Mouse (Mus musculus) forebrain, embryonic 11.5 days (tissue): ENCODE results near the gene Cdc27. TPM values are rescaled to one million over a fixed set of nuclear protein-coding genes. Genes with fewer than 3 reads are reported as not detected.
A peak's percentile ranks its signal among the peaks of the same experiment; 100 is the strongest.

Experiments
- ATAC-seq: fragments of 200-750 bp; cut with Nextera tagmentation; replicated peaks from 2 replicates; pipeline ENCODE4 v1.8.0; 2017; ENCODE audit warnings: moderate TSS enrichment; ENCODE audit not compliant: low FRiP score
- DNase-seq: peaks from one replicate; pipeline ENCODE4 v3.0.0-alpha.2; 2017; ENCODE audit warnings: low spot score
- H3K27ac ChIP-seq: fragments of 300-500 bp; sonication (generic); 2 replicates; pipeline ENCODE4 v1.5.1; 2014; ENCODE audit warnings: low read depth, low read length
- H3K27me3 ChIP-seq: fragments of 300-500 bp; sonication (generic); 2 replicates; pipeline ENCODE4 v1.6.1; 2014; ENCODE audit warnings: mild to moderate bottlenecking, low read length, mixed read lengths; ENCODE audit not compliant: control insufficient read depth, insufficient read depth
- H3K36me3 ChIP-seq: fragments of 300-500 bp; sonication (generic); 2 replicates; pipeline ENCODE4 v1.6.1; 2014; ENCODE audit warnings: mild to moderate bottlenecking, low read length, moderate library complexity, mixed read lengths; ENCODE audit not compliant: control insufficient read depth, insufficient read depth
- H3K4me1 ChIP-seq: fragments of 300-500 bp; sonication (generic); replicated peaks from 2 replicates; pipeline ENCODE4 v1.6.1; 2014; ENCODE audit warnings: low read length, mixed read lengths; ENCODE audit not compliant: control insufficient read depth, insufficient read depth
- H3K4me2 ChIP-seq: fragments of 300-500 bp; sonication (generic); 2 replicates; pipeline ENCODE4 v1.6.1; 2014; ENCODE audit warnings: low read depth, mild to moderate bottlenecking, low read length, moderate library complexity, mixed read lengths; ENCODE audit not compliant: severe bottlenecking
- H3K4me3 ChIP-seq: fragments of 300-500 bp; sonication (generic); 2 replicates; pipeline ENCODE4 v1.5.1; 2014; ENCODE audit warnings: low read depth, low read length
- H3K9ac ChIP-seq: fragments of 300-500 bp; sonication (generic); 2 replicates; pipeline ENCODE4 v1.6.1; 2014; ENCODE audit warnings: low read length
- H3K9me3 ChIP-seq: fragments of 300-500 bp; sonication (generic); 2 replicates; pipeline ENCODE4 v1.6.1; 2016; ENCODE audit warnings: low read length, mixed read lengths; ENCODE audit not compliant: control insufficient read depth
- WGBS: fragments of 180-500 bp; shearing (Covaris S2); extraction: QIAGEN DNeasy Blood & Tissue Kit; methylation state at CpG from one replicate; pipeline ENCODE4 v1.1.7; 2014; 5-methylcytosine and 5-hydroxymethylcytosine counted together
- polyA plus RNA-seq: library from polyadenylated mRNA; unstranded; fragments of >200 nt; fragmentation: Nextera tagmentation; extraction: Ambion mirVana; gene quantifications from 2 replicates; pipeline ENCODE4 v1.2.1, GENCODE M21; 2014

Gene Cdc27
- polyA plus RNA-seq, 1 experiment from 2014 or later = 62.7 TPM

- no peak for DNase-seq
- Histone ChIP-seq H3K4me3 (no peak overlapping the region), H3K27ac (no peak overlapping the region), H3K4me2 (no peak overlapping the region), H3K9ac (no peak overlapping the region), H3K4me1 (no peaks in the 10 kb centered on the region), H3K9me3 (no peaks in the 10 kb centered on the region), H3K27me3 (no peaks in the 10 kb centered on the region), H3K36me3 (no peaks in the 10 kb centered on the region)
- ATAC-seq = no peak
- 85% methylated on average over 9 of the region's 9 CpGs for WGBS
Observed at GRCm38 (mm10) chr11:104565172-104565571, 14.8 kb upstream of the Cdc27 start.

DNA sequence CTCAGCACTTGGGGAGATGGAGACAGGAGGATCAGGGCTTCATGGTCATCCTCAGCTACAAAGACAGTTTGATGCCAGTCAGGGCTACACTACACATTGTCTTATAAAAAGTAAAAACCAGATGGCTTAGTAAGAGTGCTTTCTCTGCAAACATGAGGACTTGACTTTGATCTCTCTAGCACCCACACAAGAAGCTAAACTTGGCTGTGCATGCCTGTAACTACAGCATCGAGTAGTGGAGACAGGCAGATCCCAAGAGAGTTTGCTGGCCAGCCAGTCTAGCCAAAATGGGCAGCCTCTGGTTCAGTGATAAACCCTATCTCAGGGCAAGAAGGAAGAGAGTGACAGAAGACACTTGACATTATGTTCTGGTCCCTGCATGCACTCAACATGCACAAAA is 13.1 kb upstream of the Cdc27 start:
- no peaks in the 10 kb centered on the region for H3K4me1 ChIP-seq
- no peak overlapping the region for H3K27ac ChIP-seq
- no peak overlapping the region for H3K4me3 ChIP-seq
- no peak overlapping the region for H3K4me2 ChIP-seq
- DNase-seq = no peak
- 87% methylated on average over 1 of the region's 1 CpGs for WGBS
- no peaks in the 10 kb centered on the region for H3K9me3 ChIP-seq
- no peaks in the 10 kb centered on the region for H3K27me3 ChIP-seq
- no peak overlapping the region for H3K9ac ChIP-seq
- H3K36me3 ChIP-seq = no peaks in the 10 kb centered on the region
- ATAC-seq = no peak

- Histone ChIP-seq H3K9ac (no peak overlapping the region), H3K4me2 (no peak overlapping the region), H3K9me3 (no peaks in the 10 kb centered on the region), H3K27ac (no peak overlapping the region), H3K4me3 (no peak overlapping the region), H3K27me3 (no peaks in the 10 kb centered on the region), H3K4me1 (no peaks in the 10 kb centered on the region), H3K36me3 (no peaks in the 10 kb centered on the region)
- 71% methylated on average over 2 of the region's 2 CpGs for WGBS
- DNase-seq = no peak
- no peak for ATAC-seq
Observed at GRCm38 (mm10) chr11:104560971-104561370, 10.6 kb upstream of the Cdc27 start.

DNA sequence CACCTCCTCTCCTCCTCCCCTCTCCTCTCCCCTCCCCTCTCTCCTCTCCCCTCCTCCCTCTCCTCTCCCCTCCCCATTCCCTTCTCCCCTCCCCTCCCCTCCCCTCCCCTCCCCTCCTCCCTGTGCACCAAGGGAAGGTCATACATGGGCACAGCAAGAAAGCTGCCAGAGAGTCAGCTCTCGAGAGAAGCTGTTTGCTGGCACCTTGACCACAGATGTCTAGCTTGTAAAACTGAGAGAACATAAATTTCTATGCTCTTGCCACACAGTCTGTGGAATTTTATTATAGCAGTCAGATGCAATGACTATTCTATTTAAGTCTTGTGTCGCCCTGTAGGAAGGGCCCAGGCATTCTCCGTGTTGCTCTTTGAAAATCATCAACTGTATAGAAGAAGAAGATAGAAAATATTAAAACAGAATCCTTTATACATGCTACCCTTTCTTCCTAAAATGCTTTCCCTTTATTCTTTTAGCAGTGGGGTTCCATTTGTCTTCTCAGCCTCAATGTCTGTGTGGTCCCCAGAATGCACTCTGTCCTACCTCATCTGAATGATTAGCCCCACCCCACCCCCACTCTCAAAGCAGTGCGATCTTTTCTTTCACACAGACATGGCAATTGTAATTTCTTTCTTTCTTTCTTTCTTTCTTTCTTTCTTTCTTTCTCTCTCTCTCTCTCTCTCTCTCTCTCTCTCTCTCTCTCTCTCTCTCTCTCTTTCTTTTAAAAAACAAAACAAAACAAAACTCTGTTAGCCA is 8.4 kb upstream of the Cdc27 start:
- H3K36me3 ChIP-seq = no peaks in the 10 kb centered on the region
- no peak overlapping the region for H3K9ac ChIP-seq
- H3K4me3 ChIP-seq = no peak overlapping the region
- no peak for DNase-seq
- H3K4me1 ChIP-seq = no peaks in the 10 kb centered on the region
- no peak for ATAC-seq
- no peaks in the 10 kb centered on the region for H3K27me3 ChIP-seq
- WGBS = 46% methylated on average over 4 of the region's 4 CpGs
- no peak overlapping the region for H3K27ac ChIP-seq
- H3K9me3 ChIP-seq = no peaks in the 10 kb centered on the region
- no peak overlapping the region for H3K4me2 ChIP-seq

DNA sequence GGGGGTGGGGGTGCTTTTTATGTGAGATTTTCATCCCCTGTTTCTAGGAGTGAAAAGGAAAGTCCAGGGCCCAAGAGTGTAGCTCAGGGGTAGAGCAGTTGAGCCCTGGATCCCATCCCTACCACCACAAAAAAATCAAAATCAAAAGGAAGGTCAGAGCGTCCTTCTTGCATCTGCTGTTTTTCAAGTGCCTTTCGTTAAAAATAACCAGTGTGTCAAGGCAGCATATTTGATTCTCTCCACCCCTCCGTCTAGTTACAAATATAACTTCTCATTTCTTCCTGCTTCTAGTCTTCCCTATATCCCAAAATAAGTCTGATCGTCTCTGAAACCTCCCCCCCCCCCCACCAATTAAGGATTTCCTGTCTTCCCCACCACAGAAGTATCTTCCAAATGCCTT is 7.6 kb upstream of the Cdc27 start:
- Histone ChIP-seq H3K36me3 (no peaks in the 10 kb centered on the region), H3K9me3 (no peaks in the 10 kb centered on the region), H3K4me3 (no peak overlapping the region), H3K27me3 (no peaks in the 10 kb centered on the region), H3K27ac (no peak overlapping the region), H3K4me1 (no peaks in the 10 kb centered on the region), H3K9ac (no peak overlapping the region), H3K4me2 (no peak overlapping the region)
- 87% methylated on average over 4 of the region's 4 CpGs for whole genome bisulfite sequencing
- DNase-seq (no peak), ATAC-seq (no peak)

DNA sequence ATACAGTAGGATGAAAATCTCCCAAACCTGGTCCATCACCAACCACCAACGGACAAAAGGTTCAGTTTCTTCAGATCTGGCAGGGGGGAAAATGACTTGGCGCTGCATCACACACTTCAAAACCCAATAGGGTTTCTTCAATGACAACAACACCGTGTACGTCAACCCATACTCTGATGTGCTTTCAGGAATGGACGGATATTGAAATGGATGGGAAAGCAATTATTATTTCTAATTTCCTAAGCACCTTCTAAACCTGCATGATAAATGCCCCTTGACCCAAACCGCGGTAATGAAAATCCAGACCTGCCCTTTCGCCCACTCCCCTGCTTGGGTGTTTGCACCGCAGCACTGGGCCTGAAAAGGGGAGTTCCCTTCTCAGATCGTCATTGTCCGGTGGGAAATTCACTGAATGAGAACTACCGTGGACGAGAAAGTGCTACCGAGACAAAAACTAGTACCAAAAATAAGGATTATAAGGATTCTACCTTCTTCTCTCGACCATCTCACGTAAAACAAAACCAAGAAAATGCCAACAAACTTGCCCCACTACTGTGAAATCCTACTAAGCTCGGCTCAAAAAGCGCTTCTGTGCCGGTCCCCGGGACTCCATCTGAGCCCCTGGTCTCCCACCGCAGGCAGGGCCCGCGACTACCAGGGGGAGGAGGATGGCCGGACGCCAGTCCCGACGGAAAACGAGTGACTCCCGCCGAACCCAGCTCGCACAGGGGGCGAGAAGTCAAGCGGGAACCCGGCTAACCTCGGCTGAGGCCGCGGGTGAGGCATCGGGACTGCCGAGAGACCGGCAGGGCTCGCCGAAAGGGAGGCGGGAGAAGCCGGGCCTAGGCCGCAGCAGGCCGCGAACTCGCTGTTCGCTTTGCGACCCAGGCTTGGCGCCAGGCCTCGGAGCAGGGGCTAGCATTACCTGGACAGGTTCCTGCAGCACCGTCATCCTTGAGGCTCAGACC is 698 bp downstream of the Cdc27 start:
- Histone ChIP-seq H3K4me1 (no peaks in the 10 kb centered on the region; the same call in 1 of the 2 replicates), H3K27me3 (no peaks in the 10 kb centered on the region), H3K4me3 (peak overlapping the region; percentile 95), H3K9ac (peak overlapping the region; percentile 99), H3K27ac (peak overlapping the region; percentile 54; the same call in 1 of the 2 replicates), H3K36me3 (no peaks in the 10 kb centered on the region), H3K4me2 (peak overlapping the region; percentile 80), H3K9me3 (no peaks in the 10 kb centered on the region)
- DNase-seq (peak; percentile 52), ATAC-seq (peak; percentile 49)
- WGBS = under 1% methylated on average over 53 of the region's 53 CpGs

GRCm38 (mm10) chr11:104547502-104547901 is 2.9 kb downstream of the Cdc27 start:
- Histone ChIP-seq H3K27ac (no peak overlapping the region), H3K9me3 (no peaks in the 10 kb centered on the region), H3K4me1 (no peaks in the 10 kb centered on the region; the same call in 1 of the 2 replicates), H3K4me2 (no peak overlapping the region), H3K9ac (no peak overlapping the region), H3K27me3 (no peaks in the 10 kb centered on the region), H3K36me3 (no peaks in the 10 kb centered on the region), H3K4me3 (no peak overlapping the region)
- no peak for DNase-seq
- WGBS = 96% methylated on average over 3 of the region's 3 CpGs
- no peak for ATAC-seq

DNA sequence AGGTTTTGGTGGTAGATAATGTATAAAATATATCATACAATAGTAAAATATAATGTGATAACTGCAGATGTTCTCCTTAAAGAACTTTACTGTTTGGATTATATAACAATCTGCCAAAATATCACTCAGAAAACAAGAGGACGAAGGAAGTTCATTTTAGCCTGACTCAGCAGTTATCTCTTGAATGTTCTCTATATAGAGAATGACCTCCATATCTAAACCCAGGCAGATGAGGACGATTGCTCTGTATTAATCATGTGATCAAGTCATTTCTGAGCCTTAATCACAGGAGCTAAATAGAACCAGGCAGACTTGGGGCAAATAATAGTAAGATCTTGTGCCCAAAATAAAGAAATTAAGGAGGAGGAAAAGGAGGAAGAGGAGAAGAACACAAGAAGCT is 5.9 kb downstream of the Cdc27 start:
- ATAC-seq = no peak

More for the DNA sequence above, 5.9 kb downstream of the Cdc27 start:
- Histone ChIP-seq H3K4me1 (no peaks in the 10 kb centered on the region; the same call in 1 of the 2 replicates), H3K4me3 (no peak overlapping the region), H3K36me3 (no peaks in the 10 kb centered on the region), H3K27me3 (no peaks in the 10 kb centered on the region), H3K4me2 (no peak overlapping the region), H3K9ac (no peak overlapping the region), H3K27ac (no peak overlapping the region), H3K9me3 (no peaks in the 10 kb centered on the region)
- WGBS = 91% methylated on average over 2 of the region's 2 CpGs
- no peak for DNase-seq
